Mouse (Mus musculus) cerebellum, adult 2 months (tissue): ENCODE measurements at regions not wholly inside any gene's neighbourhood (a gene's known extent, or its start where the extent isn't known, plus 50 kb on each side); places are given as distances from the start of the nearest gene placed in this dataset.

Source experiments
- CTCF ChIP-seq: fragments of 200-500 bp; IDR thresholded peaks from 2 replicates; pipeline ENCODE4 v1.5.1; 2011; ENCODE audit warnings: low read depth, mild to moderate bottlenecking, control low read depth, low read length, moderate library complexity, borderline replicate concordance; ENCODE audit not compliant: insufficient read depth
- POLR2A ChIP-seq: fragments of 200-500 bp; IDR thresholded peaks from 2 replicates; pipeline ENCODE4 v1.6.1; 2011; ENCODE audit warnings: low read length, control low read depth, borderline replicate concordance; ENCODE audit not compliant: insufficient read depth

DNA sequence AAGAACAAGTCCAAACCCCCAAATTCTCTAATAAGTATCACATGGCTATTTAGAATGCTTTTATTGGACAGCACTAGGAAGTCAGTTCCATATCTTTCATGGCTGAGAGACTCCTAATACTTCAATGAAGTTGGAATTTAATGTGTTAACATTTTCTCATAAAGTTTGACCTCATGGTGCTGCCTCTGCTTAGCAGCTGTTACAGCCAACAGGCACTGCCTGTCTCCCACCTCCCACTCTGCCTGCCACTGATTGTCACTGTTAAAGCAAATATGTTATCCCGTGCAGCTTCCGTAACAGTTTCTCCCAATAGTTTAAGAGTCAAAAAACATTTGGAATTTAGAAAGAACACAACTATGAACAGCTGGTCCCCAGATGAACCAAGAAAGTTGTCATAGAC lies 268.3 kb upstream of the Sema3a start:
- TF ChIP-seq POLR2A: no peak
- TF ChIP-seq CTCF: no peak
